Mouse (Mus musculus) kidney, adult 2 months (tissue): ENCODE measurements around the gene Sparcl1.

ENCODE experiments used
- CTCF ChIP-seq: fragments of 200-500 bp; conservative IDR thresholded peaks from 2 replicates; pipeline ENCODE4 v1.5.1; 2011; ENCODE audit warnings: low read depth, mild to moderate bottlenecking, control low read depth, low read length, moderate library complexity, mixed read lengths; ENCODE audit not compliant: insufficient read depth, insufficient read length
- POLR2A ChIP-seq: fragments of 200-500 bp; IDR thresholded peaks from one replicate; pipeline ENCODE4 v1.6.1; 2011; ENCODE audit warnings: low read depth, low read length, control low read depth

DNA sequence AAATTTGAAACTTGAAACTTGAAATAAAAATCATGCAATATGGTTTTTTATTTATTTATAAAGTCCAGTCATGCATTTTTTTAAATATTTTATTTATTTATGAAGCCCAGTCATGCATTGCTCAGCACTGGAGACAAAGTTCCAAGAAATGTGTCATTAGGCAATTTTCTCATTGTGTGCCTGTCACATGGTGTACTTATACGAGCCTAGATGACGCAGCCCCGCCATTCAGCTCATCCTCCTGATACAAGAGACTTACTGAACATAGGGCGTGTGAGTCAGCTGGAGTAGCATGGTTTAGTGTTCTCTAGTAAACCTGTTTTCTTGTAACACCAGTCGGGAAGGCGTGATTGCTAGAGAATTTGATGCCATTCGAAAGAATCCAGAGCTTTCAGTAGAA, 57.2 kb downstream of the Sparcl1 start:
- TF ChIP-seq CTCF (no peak), POLR2A (no peak)
